Mouse (Mus musculus) stomach, embryonic 15.5 days (tissue): ENCODE measurements around the gene Pawr. TPM values are rescaled to one million over a fixed set of nuclear protein-coding genes. Genes with fewer than 3 reads are reported as not detected.
"Not testable (repeated sequence)": the region's sequence is repeated elsewhere in the genome, so short reads cannot be mapped to it uniquely, and the experiment has no call there.

Experiments
- ATAC-seq: fragments of 200-750 bp; cut with Nextera tagmentation; 2 replicates; pipeline ENCODE4 v1.8.0; 2017; ENCODE audit warnings: low read depth, moderate number of reproducible peaks, moderate TSS enrichment; ENCODE audit not compliant: insufficient read depth, low FRiP score
- H3K27ac ChIP-seq: fragments of 300-500 bp; sonication (generic); 2 replicates; pipeline ENCODE4 v1.5.1; 2015; ENCODE audit warnings: mild to moderate bottlenecking, inconsistent platforms
- H3K27me3 ChIP-seq: fragments of 300-500 bp; sonication (generic); replicated peaks from 2 replicates; pipeline ENCODE4 v1.6.1; 2015; ENCODE audit warnings: inconsistent platforms
- H3K36me3 ChIP-seq: fragments of 300-500 bp; sonication (generic); 2 replicates; pipeline ENCODE4 v1.6.1; 2015; ENCODE audit warnings: inconsistent platforms
- H3K4me1 ChIP-seq: fragments of 300-500 bp; sonication (generic); 2 replicates; pipeline ENCODE4 v1.6.1; 2015; ENCODE audit warnings: inconsistent platforms
- H3K4me2 ChIP-seq: fragments of 300-500 bp; sonication (generic); 2 replicates; pipeline ENCODE4 v1.6.1; 2015; ENCODE audit warnings: mild to moderate bottlenecking, inconsistent platforms
- H3K4me3 ChIP-seq: fragments of 300-500 bp; sonication (generic); replicated peaks from 2 replicates; pipeline ENCODE4 v1.5.1; 2015; ENCODE audit warnings: inconsistent platforms
- H3K9ac ChIP-seq: fragments of 300-500 bp; sonication (generic); 2 replicates; pipeline ENCODE4 v1.6.1; 2015; ENCODE audit warnings: inconsistent platforms
- H3K9me3 ChIP-seq: fragments of 300-500 bp; sonication (generic); 2 replicates; pipeline ENCODE4 v1.6.1; 2016; ENCODE audit warnings: inconsistent platforms
- WGBS: fragments of 180-500 bp; shearing (Covaris S2); methylation state at CpG from one replicate; pipeline ENCODE4 v1.1.7; 2015; 5-methylcytosine and 5-hydroxymethylcytosine counted together
- polyA plus RNA-seq: library from polyadenylated mRNA; unstranded; fragments of >200 nt; fragmentation: Nextera tagmentation; extraction: Ambion mirVana; gene quantifications from 2 replicates; pipeline ENCODE4 v1.2.1, GENCODE M21; 2015

Pawr gene
- polyA plus RNA-seq, 1 experiment from 2014 or later = 15.0 TPM

DNA sequence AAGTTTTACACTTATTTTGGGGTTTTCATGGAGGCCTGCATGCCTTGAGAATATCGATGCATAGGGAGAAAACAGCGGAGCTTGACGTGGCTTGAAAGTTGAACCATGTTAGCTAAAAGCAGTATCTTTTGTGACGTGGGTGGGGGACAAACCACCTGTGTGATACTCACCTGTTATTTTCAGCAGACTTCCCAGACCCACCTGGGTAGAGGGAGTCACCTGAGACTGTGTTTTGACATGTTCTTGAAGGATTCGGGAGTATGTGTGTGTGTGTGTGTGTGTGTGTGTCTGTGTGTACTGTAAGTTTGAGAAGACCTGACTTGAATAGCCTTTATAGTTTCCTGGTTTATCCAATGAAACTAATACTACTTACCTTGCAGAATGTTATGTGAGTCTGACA is 7.2 kb downstream of the Pawr start:
- Histone ChIP-seq H3K4me3 (no peak overlapping the region), H3K9me3 (no peaks in the 10 kb centered on the region), H3K27ac (no peak overlapping the region), H3K36me3 (no peaks in the 10 kb centered on the region), H3K27me3 (no peaks in the 10 kb centered on the region), H3K9ac (no peak overlapping the region), H3K4me1 (no peaks in the 10 kb centered on the region), H3K4me2 (no peak overlapping the region)
- WGBS = 88% methylated on average over 5 of the region's 5 CpGs
- ATAC-seq = no peak

DNA sequence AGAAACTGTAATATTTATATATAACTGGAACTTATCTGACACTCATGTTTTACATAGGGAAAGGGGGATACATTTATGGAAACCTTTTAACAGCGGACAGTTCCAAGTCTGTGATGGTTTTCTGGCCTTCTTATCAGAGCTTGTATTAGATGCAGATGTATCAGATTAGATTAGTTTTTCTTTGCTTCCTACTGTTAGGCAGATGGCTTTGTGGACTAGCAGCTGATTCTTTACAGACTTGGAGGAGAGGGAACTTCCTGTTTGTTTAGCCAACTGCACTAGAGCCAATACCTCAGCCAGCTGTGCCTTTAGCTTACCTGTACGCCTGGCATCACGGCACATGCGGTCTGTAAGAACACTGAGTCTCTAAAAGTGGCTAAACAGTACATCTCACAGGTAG is 8.0 kb downstream of the Pawr start:
- Histone ChIP-seq H3K36me3 (no peaks in the 10 kb centered on the region), H3K9ac (no peak overlapping the region), H3K4me1 (no peaks in the 10 kb centered on the region), H3K27me3 (no peaks in the 10 kb centered on the region), H3K4me2 (no peak overlapping the region), H3K4me3 (no peak overlapping the region), H3K27ac (no peak overlapping the region), H3K9me3 (no peaks in the 10 kb centered on the region)
- 81% methylated on average over 4 of the region's 4 CpGs for WGBS
- no peak for ATAC-seq

DNA sequence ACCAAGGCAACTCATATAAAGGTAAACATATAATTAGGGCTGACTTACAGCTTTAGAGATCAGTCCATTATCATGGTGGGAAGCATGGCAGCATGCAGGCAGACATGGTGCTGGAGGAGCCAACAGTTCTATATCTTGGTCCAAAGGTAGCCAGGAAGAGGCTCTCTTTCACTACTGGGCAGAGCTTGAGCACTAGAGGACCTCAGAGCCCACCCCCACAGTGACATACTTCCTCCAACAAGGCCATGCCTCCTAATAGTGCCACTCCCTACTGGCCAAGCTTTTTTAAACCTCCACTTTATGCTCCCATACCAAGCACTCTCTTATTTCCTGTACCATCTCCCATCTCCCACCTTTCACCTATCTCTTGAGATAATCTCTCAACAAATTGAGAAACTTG is 11.8 kb downstream of the Pawr start:
- no peak overlapping the region for H3K9ac ChIP-seq
- no peaks in the 10 kb centered on the region for H3K36me3 ChIP-seq
- no peak overlapping the region for H3K4me2 ChIP-seq
- H3K27ac ChIP-seq = no peak overlapping the region
- no peak for ATAC-seq
- H3K27me3 ChIP-seq = no peaks in the 10 kb centered on the region
- no peaks in the 10 kb centered on the region for H3K4me1 ChIP-seq
- H3K9me3 ChIP-seq = no peaks in the 10 kb centered on the region
- H3K4me3 ChIP-seq = no peak overlapping the region

DNA sequence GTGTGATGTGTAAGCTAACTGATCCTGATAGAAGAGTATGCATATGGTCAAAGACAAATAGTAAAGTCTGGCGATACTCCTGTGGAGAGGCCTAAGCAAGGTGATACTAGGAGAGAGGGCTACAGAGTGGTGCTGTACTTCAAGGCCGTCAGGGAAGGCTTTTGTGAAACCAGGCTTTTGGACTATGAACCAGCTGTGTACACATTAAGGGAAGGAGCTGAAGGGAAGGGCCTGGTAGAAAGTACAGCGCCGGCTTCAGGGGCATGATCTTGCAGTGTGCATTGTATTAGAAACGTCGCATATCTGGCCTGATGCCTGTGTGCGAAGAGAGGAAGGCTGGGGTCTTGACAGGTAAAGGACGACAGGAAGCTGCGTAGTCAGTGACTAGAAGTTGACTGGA is 13.2 kb downstream of the Pawr start:
- 75% methylated on average over 9 of the region's 9 CpGs for WGBS
- Histone ChIP-seq H3K36me3 (no peaks in the 10 kb centered on the region), H3K4me2 (no peak overlapping the region), H3K27ac (0 out of 2 replicates have a peak overlapping the region, but pooled peaks have one; percentile 21), H3K4me1 (peaks cover 3% of the 10 kb centered on the region; the same call in 1 of the 2 replicates), H3K9ac (no peak overlapping the region), H3K9me3 (no peaks in the 10 kb centered on the region), H3K4me3 (no peak overlapping the region), H3K27me3 (no peaks in the 10 kb centered on the region)
- peak; percentile 90 for ATAC-seq

DNA sequence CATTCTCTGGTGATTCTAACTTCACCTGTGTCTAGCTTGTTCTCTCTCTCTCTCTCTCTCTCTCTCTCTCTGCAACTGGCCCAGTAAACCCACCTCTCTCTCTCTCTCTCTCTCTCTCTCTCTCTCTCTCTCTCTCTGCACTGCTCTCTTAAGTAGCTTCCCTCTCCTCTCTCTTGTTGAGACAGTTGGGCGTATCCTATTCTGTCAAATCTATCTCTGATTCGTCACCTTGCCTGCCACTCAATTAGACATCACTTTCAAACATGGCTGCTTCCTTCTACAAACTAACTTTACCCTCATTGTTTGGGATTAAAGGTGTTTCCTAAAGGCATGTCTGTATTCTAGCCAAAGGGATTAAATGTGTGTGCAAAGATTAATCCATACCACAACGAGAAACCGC is 14.4 kb downstream of the Pawr start:
- H3K9ac ChIP-seq, H3K36me3 ChIP-seq, H3K27ac ChIP-seq, H3K4me3 ChIP-seq, ATAC-seq, H3K27me3 ChIP-seq, H3K4me1 ChIP-seq, H3K4me2 ChIP-seq, H3K9me3 ChIP-seq: not testable (repeated sequence)
- 92% methylated on average over 4 of the region's 4 CpGs for WGBS

DNA sequence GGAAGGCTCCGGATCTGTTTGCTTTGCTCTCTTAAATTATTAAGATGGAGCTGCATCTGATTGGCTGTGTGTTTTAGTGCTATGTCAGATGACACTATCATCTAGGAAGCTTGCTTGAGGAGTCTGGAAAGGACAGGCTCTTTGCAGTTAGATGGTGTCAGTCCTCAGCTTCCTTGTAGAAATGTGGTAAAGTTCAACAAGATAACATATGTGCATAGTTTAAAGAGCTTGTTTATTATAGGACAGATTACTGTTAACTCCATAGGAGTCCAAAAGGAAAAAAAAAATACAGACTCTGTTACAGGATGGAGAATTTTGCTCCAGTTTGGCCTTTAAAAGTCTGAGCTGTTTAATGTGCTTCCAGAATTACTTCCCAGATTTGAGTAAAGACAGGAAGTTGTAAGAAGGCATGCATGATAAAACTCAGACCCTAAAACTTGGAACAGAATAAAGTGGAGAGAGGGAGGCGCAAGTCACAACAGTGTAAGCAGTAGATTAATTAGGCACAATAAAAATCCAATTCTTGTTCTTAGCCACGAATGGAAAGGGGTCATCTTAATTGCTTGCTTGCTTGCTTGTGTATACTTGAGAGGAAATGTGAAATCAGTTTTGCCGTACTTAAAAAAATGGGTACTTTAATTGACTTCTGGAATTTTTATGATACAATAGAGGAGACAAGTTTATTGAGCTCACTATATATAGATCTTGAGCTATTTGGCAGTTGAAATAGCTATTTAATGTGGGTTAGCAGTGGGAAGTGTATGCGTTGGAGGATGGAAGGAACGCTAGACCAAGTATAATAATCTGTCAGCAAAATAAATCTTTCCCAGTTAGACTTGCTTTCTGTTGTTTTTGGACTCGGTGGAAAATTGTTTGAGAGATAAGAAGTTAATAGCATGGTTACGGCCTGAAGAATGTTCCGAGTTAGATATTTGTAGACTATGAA is 18.5 kb downstream of the Pawr start:
- Histone ChIP-seq H3K27ac (peak overlapping the region; percentile 26; the same call in 1 of the 2 replicates), H3K36me3 (no peaks in the 10 kb centered on the region), H3K4me1 (peaks cover 3% of the 10 kb centered on the region; the same call in 1 of the 2 replicates), H3K9me3 (no peaks in the 10 kb centered on the region), H3K27me3 (no peaks in the 10 kb centered on the region), H3K4me3 (no peak overlapping the region), H3K4me2 (no peak overlapping the region), H3K9ac (no peak overlapping the region)
- WGBS = 49% methylated on average over 9 of the region's 9 CpGs
- ATAC-seq = peak; percentile 51; the same call in 1 of the 2 replicates

DNA sequence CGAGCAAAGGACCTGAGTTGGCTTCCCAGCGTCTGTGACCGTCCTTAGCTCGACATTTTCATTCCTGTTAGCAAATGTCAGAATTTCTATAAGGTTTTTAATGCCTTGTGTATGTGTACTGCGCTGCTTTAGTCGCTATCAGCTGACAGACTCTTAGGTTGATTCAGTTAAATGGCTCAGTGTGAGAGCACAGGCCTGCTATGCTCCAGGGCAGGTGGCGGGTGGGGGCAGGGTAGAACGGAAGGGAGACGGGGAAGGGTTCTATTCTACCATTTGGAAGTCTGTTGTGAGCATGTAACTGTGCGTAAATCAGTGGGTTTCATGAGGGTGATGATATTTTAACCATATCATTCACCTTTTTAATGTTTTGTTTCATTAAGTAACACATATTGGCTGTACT is 21.0 kb downstream of the Pawr start:
- WGBS = 85% methylated on average over 10 of the region's 10 CpGs
- no peaks in the 10 kb centered on the region for H3K36me3 ChIP-seq
- no peak for ATAC-seq
- H3K27me3 ChIP-seq = no peaks in the 10 kb centered on the region
- no peak overlapping the region for H3K4me2 ChIP-seq
- H3K4me3 ChIP-seq = no peak overlapping the region
- H3K27ac ChIP-seq = no peak overlapping the region
- H3K4me1 ChIP-seq = peaks cover 3% of the 10 kb centered on the region; the same call in 1 of the 2 replicates
- no peak overlapping the region for H3K9ac ChIP-seq
- no peaks in the 10 kb centered on the region for H3K9me3 ChIP-seq

DNA sequence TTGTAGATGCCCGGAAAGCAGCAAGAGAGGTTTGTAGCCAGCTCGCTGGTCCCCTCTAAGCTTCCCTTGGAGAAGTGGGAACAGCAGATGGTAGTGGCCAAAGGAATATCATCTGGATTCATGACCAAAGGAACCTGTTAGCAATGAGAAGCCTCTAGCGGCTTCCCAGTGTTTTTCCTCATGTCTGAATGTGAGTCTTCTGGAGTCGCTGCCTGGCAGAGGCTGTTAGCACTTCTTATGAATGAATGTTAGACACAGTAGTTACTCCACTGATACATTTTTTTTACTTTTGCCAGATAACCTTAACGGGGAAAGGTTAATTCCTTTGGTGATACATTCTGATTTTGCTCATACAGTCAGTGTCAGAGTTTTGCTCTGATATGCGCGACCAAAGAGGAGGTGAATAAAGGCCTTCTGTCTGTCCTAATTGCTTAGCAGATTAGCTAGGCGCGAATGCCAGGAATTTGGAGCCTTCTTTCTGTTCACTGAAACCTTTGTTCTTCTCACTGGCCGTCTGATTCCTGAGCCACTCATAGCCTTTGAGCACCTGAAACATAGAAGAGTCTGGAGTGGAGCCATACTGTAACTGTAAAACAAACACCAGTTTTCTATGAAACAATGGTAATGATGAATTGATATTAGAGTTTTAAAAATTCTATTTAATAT is 22.9 kb downstream of the Pawr start:
- H3K36me3 ChIP-seq = peaks cover 3% of the 10 kb centered on the region; the same call in 1 of the 2 replicates
- no peaks in the 10 kb centered on the region for H3K9me3 ChIP-seq
- H3K27me3 ChIP-seq = no peaks in the 10 kb centered on the region
- no peak overlapping the region for H3K9ac ChIP-seq
- no peak overlapping the region for H3K4me3 ChIP-seq
- no peak for ATAC-seq
- WGBS = 61% methylated on average over 10 of the region's 10 CpGs
- peaks cover 3% of the 10 kb centered on the region; the same call in 1 of the 2 replicates for H3K4me1 ChIP-seq
- H3K27ac ChIP-seq = no peak overlapping the region
- no peak overlapping the region for H3K4me2 ChIP-seq

DNA sequence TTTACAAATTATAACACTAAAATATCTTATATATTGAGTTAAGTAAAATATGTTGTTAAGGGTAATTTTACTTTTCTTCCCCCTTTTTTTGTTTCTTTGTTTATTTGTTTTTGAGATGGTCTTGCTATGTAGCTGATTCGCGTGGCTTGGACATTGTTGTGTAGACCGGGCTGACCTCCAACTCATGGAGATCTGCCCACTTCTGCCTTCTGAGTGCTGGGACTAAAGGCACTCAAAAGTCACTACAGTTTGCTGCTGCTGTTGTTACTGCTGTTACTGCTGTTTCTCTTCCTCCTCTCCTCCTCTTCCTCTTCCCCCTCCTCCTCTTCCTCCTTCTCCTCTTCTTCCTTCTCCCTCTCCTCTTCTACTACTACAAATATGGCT is 23.5 kb downstream of the Pawr start:
- H3K9me3 ChIP-seq = no peaks in the 10 kb centered on the region
- no peak overlapping the region for H3K4me2 ChIP-seq
- no peaks in the 10 kb centered on the region for H3K4me1 ChIP-seq
- peaks cover 3% of the 10 kb centered on the region; the same call in 1 of the 2 replicates for H3K36me3 ChIP-seq
- no peaks in the 10 kb centered on the region for H3K27me3 ChIP-seq
- ATAC-seq = no peak
- H3K27ac ChIP-seq = no peak overlapping the region
- H3K4me3 ChIP-seq = no peak overlapping the region
- WGBS = 88% methylated on average over 3 of the region's 3 CpGs
- no peak overlapping the region for H3K9ac ChIP-seq

DNA sequence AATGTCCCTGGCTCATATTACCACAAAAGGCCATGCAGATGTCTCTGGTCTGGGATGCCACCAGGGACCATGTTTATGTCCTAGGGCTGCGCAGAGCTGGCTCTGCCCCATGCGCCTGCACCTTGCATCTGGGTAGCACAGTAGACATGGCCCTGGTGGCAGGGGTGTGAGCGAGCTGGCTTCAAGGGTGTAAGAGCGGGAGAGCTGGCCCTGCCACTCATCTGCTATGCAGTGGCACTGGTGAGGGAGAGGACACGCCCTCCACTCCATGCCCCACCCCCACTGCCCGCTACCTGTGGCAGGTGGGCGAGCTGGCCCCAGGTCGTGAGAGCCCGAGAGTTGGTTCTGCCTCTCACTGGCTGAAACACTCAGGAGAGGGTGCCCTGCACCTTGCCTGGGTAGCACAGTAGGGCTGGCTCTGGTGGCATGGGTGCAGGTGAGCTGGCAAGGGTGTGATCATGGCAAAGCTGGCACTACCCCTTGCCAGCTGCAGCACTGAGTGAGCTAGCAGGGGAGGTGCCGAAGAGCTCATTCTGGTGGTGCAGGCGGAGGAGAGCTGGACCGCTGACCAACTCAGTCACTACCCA is 24.8 kb downstream of the Pawr start:
- H3K4me3 ChIP-seq = no peak overlapping the region
- no peak for ATAC-seq
- H3K9me3 ChIP-seq = no peaks in the 10 kb centered on the region
- no peaks in the 10 kb centered on the region for H3K27me3 ChIP-seq
- no peak overlapping the region for H3K9ac ChIP-seq
- peaks cover 3% of the 10 kb centered on the region; the same call in 1 of the 2 replicates for H3K36me3 ChIP-seq
- 0 out of 2 replicates have a peak, but pooled peaks cover 2% of the 10 kb centered on the region for H3K4me1 ChIP-seq
- H3K4me2 ChIP-seq = no peak overlapping the region
- WGBS = 94% methylated on average over 12 of the region's 12 CpGs
- H3K27ac ChIP-seq = no peak overlapping the region

DNA sequence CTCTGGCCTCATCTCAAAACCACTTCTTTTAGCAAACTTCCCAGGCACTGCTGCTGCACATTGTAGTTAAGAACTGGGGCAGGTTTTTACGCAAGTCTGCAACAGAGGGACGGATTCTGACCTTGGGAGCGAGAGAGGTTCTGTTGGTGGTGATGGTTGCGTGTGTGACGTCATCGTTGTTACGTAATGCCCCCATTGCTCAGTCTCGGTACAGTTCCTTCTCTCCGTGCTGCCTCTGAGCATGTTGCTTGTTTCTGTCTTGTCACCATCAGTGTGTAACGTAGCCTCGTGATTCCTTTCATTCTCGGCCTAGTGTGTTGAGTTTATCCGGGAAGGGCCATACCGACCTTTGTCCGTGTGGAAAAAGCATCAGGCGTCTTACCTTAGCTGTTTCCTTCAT is 28.1 kb downstream of the Pawr start:
- Histone ChIP-seq H3K27ac (no peak overlapping the region), H3K4me1 (0 out of 2 replicates have a peak, but pooled peaks cover 2% of the 10 kb centered on the region), H3K9me3 (no peaks in the 10 kb centered on the region), H3K36me3 (peaks cover 3% of the 10 kb centered on the region; the same call in 1 of the 2 replicates), H3K4me2 (no peak overlapping the region), H3K9ac (no peak overlapping the region), H3K27me3 (no peaks in the 10 kb centered on the region), H3K4me3 (no peak overlapping the region)
- no peak for ATAC-seq
- WGBS = 79% methylated on average over 16 of the region's 16 CpGs

DNA sequence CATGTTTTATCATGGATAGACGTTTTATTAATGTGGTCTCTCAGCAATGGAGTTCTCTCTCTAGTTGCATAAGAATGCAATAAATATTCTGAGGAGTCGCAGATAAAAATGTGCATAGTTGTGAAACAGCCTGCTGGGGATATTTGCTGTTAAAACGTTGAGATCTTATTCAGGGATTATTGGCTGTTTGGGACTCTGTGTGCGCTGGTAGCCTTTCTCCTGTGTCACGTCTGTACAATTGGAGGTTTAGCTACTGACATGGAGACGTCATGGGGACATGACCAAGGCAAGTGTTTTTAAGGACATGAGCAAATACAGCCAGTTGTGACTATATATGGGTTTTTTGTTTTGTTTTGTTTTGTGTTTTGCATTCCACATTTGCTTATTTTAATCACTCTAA is 28.9 kb downstream of the Pawr start:
- no peaks in the 10 kb centered on the region for H3K27me3 ChIP-seq
- H3K4me2 ChIP-seq = no peak overlapping the region
- no peak overlapping the region for H3K9ac ChIP-seq
- H3K4me3 ChIP-seq = no peak overlapping the region
- H3K9me3 ChIP-seq = no peaks in the 10 kb centered on the region
- 0 out of 2 replicates have a peak, but pooled peaks cover 2% of the 10 kb centered on the region for H3K4me1 ChIP-seq
- ATAC-seq = no peak
- WGBS = 36% methylated on average over 6 of the region's 6 CpGs
- H3K36me3 ChIP-seq = peaks cover 3% of the 10 kb centered on the region; the same call in 1 of the 2 replicates
- H3K27ac ChIP-seq = no peak overlapping the region
